Mouse (Mus musculus): ENCODE results near the gene Rnls.

GRCm38 (mm10) chr19:33087961-33088360 lies 304.1 kb downstream of the Rnls start:
- TF ChIP-seq CTCF (IDR thresholded peaks at IDR 0.05; ENCODE audit: insufficient read depth, low read depth, low read length) (no peak), POLR2A (IDR thresholded peaks at IDR 0.05; ENCODE audit: insufficient read depth, low read depth, low read length) (no peak)

Data from olfactory bulb, adult 2 months (tissue).